Mouse (Mus musculus): Measurements from ENCODE around the gene Aff3.

DNA sequence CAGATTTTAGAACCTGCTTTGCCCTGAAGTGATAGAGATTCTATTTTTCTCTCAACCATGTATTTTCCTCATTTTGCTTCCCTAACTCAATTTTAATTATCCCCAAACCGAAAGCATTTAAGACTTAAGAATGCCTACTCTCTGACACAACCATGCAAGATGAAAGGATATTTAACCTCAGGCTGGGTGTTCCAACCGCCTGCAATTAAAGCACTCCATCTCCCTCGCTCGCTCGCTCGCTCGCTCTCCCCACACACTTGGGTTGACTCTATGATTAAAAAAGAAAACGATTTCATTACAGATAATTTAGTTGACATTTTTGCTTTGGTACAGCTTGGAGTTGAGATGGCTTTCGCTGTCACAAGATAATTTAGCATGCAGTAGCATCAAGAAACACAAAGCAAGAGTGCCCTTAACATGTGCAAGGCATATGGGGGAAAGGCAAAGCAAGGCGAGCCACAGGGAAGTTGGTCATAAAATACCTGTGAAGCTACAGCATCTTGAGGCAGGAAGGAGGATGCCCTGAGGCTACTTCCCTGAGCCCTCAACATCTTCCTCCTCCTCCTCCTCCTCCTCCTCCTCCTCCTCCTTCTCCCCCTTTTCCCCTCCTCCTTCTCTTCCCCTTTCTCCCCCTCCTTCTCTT, 167.7 kb downstream of the Aff3 start:
- no peak for TF ChIP-seq CTCF (IDR thresholded peaks at IDR 0.05; ENCODE audit: insufficient read depth, low read depth, low read length)
- TF ChIP-seq POLR2A (IDR thresholded peaks at IDR 0.05; ENCODE audit: insufficient read depth, low read depth, low read length), result no peak
